ENCODE assay signal across 8 mouse cellular contexts in the genomic region with DNA sequence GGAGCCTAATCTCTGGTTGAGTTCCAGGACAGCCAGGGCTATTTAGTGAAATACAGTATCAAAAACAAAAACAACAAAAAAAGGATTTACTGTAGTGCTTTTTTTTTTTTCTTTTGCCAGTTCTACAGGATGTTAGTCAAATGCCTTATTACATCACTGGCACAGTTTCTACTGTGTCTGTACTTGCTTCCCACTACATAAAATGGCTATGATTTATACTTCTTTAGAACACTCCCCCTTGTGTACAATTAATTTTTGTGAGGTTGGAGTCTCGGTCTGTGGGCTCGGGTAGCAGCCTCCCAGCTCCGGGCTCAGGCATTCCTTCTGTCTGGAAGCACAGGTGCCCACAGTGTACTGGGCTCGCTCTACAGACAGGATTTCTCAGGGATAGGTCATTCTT. TPM values are rescaled to one million over a fixed set of nuclear protein-coding genes. Genes with fewer than 3 reads are reported as not detected.
DNase-seq lines count a peak whose midpoint lies in the region; ATAC-seq lines count a peak whose summit lies in the region.

No protein-coding gene starts in this region.

- H3K4me2 ChIP-seq in lung, embryonic 16.5 days (ENCODE audit: low read depth, low read length): peak overlapping the region; percentile 94
- peak overlapping the region; percentile 92 for H3K4me2 ChIP-seq in intestine, embryonic 15.5 days (replicated peaks)
- peak overlapping the region; percentile 83 for H3K4me2 ChIP-seq in neural tube, embryonic 15.5 days

- peaks cover 15% of the 10 kb centered on the region for H3K4me1 ChIP-seq in lung, embryonic 16.5 days (replicated peaks; ENCODE audit: control insufficient read depth, insufficient read depth, low read length)
- H3K4me1 ChIP-seq in brown adipose tissue, adult 24 weeks (ENCODE audit: control insufficient read depth, insufficient read depth, insufficient read length, low read length): peaks cover 5% of the 10 kb centered on the region; the same call in 1 of the 2 replicates
- H3K4me1 ChIP-seq in intestine, embryonic 15.5 days (replicated peaks): peaks cover 13% of the 10 kb centered on the region
- peaks cover 30% of the 10 kb centered on the region for H3K4me1 ChIP-seq in neural tube, embryonic 15.5 days

- no peaks in the 10 kb centered on the region for H3K36me3 ChIP-seq in lung, embryonic 16.5 days (ENCODE audit: control insufficient read depth, insufficient read depth, low read length)
- H3K36me3 ChIP-seq in intestine, embryonic 15.5 days: no peaks in the 10 kb centered on the region
- H3K36me3 ChIP-seq in neural tube, embryonic 15.5 days: no peaks in the 10 kb centered on the region

- no peak overlapping the region for H3K27ac ChIP-seq in lung, embryonic 16.5 days (ENCODE audit: low read length)
- H3K27ac ChIP-seq in brown adipose tissue, adult 24 weeks (replicated peaks; ENCODE audit: low read depth, low read length): no peak overlapping the region
- no peak overlapping the region for H3K27ac ChIP-seq in intestine, embryonic 15.5 days
- H3K27ac ChIP-seq in neural tube, embryonic 15.5 days (replicated peaks): peak overlapping the region; percentile 76; the same call in 1 of the 2 replicates

- no peak for ATAC-seq in lung, embryonic 16.5 days (ENCODE audit: low read depth)
- ATAC-seq in intestine, embryonic 15.5 days: no peak
- ATAC-seq in neural tube, embryonic 15.5 days (ENCODE audit: low FRiP score): no peak

- no peaks in the 10 kb centered on the region for H3K27me3 ChIP-seq in lung, embryonic 16.5 days (ENCODE audit: control insufficient read depth, insufficient read depth, low read depth, low read length)
- no peaks in the 10 kb centered on the region for H3K27me3 ChIP-seq in intestine, embryonic 15.5 days (replicated peaks)
- no peaks in the 10 kb centered on the region for H3K27me3 ChIP-seq in neural tube, embryonic 15.5 days (replicated peaks)

- no peaks in the 10 kb centered on the region for H3K9me3 ChIP-seq in lung, embryonic 16.5 days (ENCODE audit: control insufficient read depth, low read length)
- H3K9me3 ChIP-seq in intestine, embryonic 15.5 days: no peaks in the 10 kb centered on the region
- H3K9me3 ChIP-seq in neural tube, embryonic 15.5 days (replicated peaks): no peaks in the 10 kb centered on the region

- peak overlapping the region; percentile 79; the same call in 1 of the 2 replicates for H3K9ac ChIP-seq in lung, embryonic 16.5 days (ENCODE audit: low read length)
- H3K9ac ChIP-seq in intestine, embryonic 15.5 days: no peak overlapping the region
- H3K9ac ChIP-seq in neural tube, embryonic 15.5 days (replicated peaks): peak overlapping the region; percentile 77

- intact Hi-C loops in gastrocnemius, postnatal 14 days (cut with DNase I; ENCODE audit: low total_unique reads): no loop called here

- 11% methylated on average over 4 of the region's 4 CpGs for WGBS in lung, embryonic 16.5 days
- 10% methylated on average over 4 of the region's 4 CpGs for WGBS in intestine, embryonic 15.5 days
- 5% methylated on average over 4 of the region's 4 CpGs for WGBS in neural tube, embryonic 15.5 days

- no peak for DNase-seq in lung, postnatal 14 days
- no peak for DNase-seq in gastrocnemius, postnatal 14 days
- DNase-seq in left cerebral cortex, adult 8-10 months (ENCODE audit: low spot score in 2 of 2): no peak
- DNase-seq in ovary, postnatal 10 days (ENCODE audit: low spot score): no peak

- H3K4me3 ChIP-seq in lung, embryonic 16.5 days (ENCODE audit: low read length): peak overlapping the region; percentile 95
- 0 out of 2 replicates have a peak overlapping the region, but pooled peaks have one; percentile 80 for H3K4me3 ChIP-seq in brown adipose tissue, adult 24 weeks (ENCODE audit: insufficient read depth, low read depth, low read length)
- H3K4me3 ChIP-seq in intestine, embryonic 15.5 days (replicated peaks): peak overlapping the region; percentile 98
- H3K4me3 ChIP-seq in neural tube, embryonic 15.5 days (replicated peaks): peak overlapping the region; percentile 98

RNA-seq across cellular contexts. Expression of a gene that starts 1.1 kb away (rescaled TPM):
- polyA plus RNA-seq in lung, embryonic 16.5 days (2015; fragmentation: Nextera tagmentation; extraction: Ambion mirVana): 22.8 and 25.3 TPM in 2 replicates
- polyA plus RNA-seq in brown adipose tissue, adult 24 weeks (2012; ENCODE audit: insufficient read depth, insufficient read length, missing spikeins): 18.4 and 24.8 TPM in 2 replicates
- 19.8 and 21.7 TPM in 2 replicates for polyA plus RNA-seq in intestine, embryonic 15.5 days (2015; fragmentation: Nextera tagmentation; extraction: Ambion mirVana)
- polyA plus RNA-seq in neural tube, embryonic 15.5 days (2015; fragmentation: Nextera tagmentation; extraction: Ambion mirVana): 23.2 and 24.2 TPM in 2 replicates
- 10 to 100 TPM; 19.1 to 20.3 TPM for total RNA-seq in gastrocnemius, postnatal 14 days (2021)
- total RNA-seq in left cerebral cortex, adult 8-10 months (2022): 10 to 100 TPM; 44.9 to 50.4 (median 47.1) TPM

RNA-seq across cellular contexts. Expression of a gene that starts 34.1 kb away (rescaled TPM):
- polyA plus RNA-seq in lung, embryonic 16.5 days (2015; fragmentation: Nextera tagmentation; extraction: Ambion mirVana): 806 and 832 TPM in 2 replicates
- 462 and 467 TPM in 2 replicates for polyA plus RNA-seq in brown adipose tissue, adult 24 weeks (2012; ENCODE audit: insufficient read depth, insufficient read length, missing spikeins)
- 887 and 955 TPM in 2 replicates for polyA plus RNA-seq in intestine, embryonic 15.5 days (2015; fragmentation: Nextera tagmentation; extraction: Ambion mirVana)
- polyA plus RNA-seq in neural tube, embryonic 15.5 days (2015; fragmentation: Nextera tagmentation; extraction: Ambion mirVana): 1,438 and 1,488 TPM in 2 replicates
- 10 to 100 TPM; 33.3 to 62.2 TPM for total RNA-seq in gastrocnemius, postnatal 14 days (2021)
- 1,000 to 10,000 TPM in 3 of 4 experiments, 100 to 1,000 TPM in 1; 977 to 1,063 (median 1,024) TPM for total RNA-seq in left cerebral cortex, adult 8-10 months (2022)

RNA-seq across cellular contexts. Expression of a gene that starts 54.2 kb away (rescaled TPM):
- not detected in 2 replicates for polyA plus RNA-seq in lung, embryonic 16.5 days (2015; fragmentation: Nextera tagmentation; extraction: Ambion mirVana)
- not detected in 2 replicates for polyA plus RNA-seq in brown adipose tissue, adult 24 weeks (2012; ENCODE audit: insufficient read depth, insufficient read length, missing spikeins)
- polyA plus RNA-seq in intestine, embryonic 15.5 days (2015; fragmentation: Nextera tagmentation; extraction: Ambion mirVana): not detected in 2 replicates
- 0.17 TPM in 1 of 2 replicates, not detected in the other for polyA plus RNA-seq in neural tube, embryonic 15.5 days (2015; fragmentation: Nextera tagmentation; extraction: Ambion mirVana)
- not detected for total RNA-seq in gastrocnemius, postnatal 14 days (2021)
- not detected for total RNA-seq in left cerebral cortex, adult 8-10 months (2022)
